Mouse (Mus musculus) stomach, postnatal 0 days (tissue): ENCODE data around the gene Gpc2. TPM values are rescaled to one million over a fixed set of nuclear protein-coding genes. Genes with fewer than 3 reads are reported as not detected.

Source experiments
- ATAC-seq: fragments of 200-750 bp; cut with Nextera tagmentation; 2 replicates; pipeline ENCODE4 v1.8.0; 2017; ENCODE audit not compliant: low FRiP score, low TSS enrichment
- DNase-seq: peaks from one replicate; pipeline ENCODE4 v3.0.0-alpha.2; 2016; ENCODE audit warnings: low spot score
- H3K27ac ChIP-seq: fragments of 300-500 bp; sonication (generic); replicated peaks from 2 replicates; pipeline ENCODE4 v1.5.1; 2014; ENCODE audit warnings: mild to moderate bottlenecking, control low read depth
- H3K27me3 ChIP-seq: fragments of 300-500 bp; sonication (generic); 2 replicates; pipeline ENCODE4 v1.6.1; 2014; ENCODE audit warnings: low read length; ENCODE audit not compliant: control insufficient read depth, insufficient read depth
- H3K36me3 ChIP-seq: fragments of 300-500 bp; sonication (generic); 2 replicates; pipeline ENCODE4 v1.6.1; 2014; ENCODE audit warnings: low read length, mixed read lengths; ENCODE audit not compliant: control insufficient read depth, insufficient read depth
- H3K4me1 ChIP-seq: fragments of 300-500 bp; sonication (generic); replicated peaks from 2 replicates; pipeline ENCODE4 v1.6.1; 2014; ENCODE audit warnings: antibody characterized with exemption; ENCODE audit not compliant: control insufficient read depth, insufficient read depth
- H3K4me2 ChIP-seq: fragments of 300-500 bp; sonication (generic); replicated peaks from 2 replicates; pipeline ENCODE4 v1.6.1; 2014; ENCODE audit warnings: low read depth, mild to moderate bottlenecking, control low read depth, moderate library complexity
- H3K4me3 ChIP-seq: fragments of 300-500 bp; sonication (generic); 2 replicates; pipeline ENCODE4 v1.5.1; 2014; ENCODE audit warnings: low read depth, low read length, control low read depth
- H3K9ac ChIP-seq: fragments of 300-500 bp; sonication (generic); 2 replicates; pipeline ENCODE4 v1.6.1; 2014; ENCODE audit warnings: mild to moderate bottlenecking, low read length, control low read depth, mixed read lengths
- H3K9me3 ChIP-seq: fragments of 300-500 bp; sonication (generic); 2 replicates; pipeline ENCODE4 v1.6.1; 2016; ENCODE audit warnings: low read length; ENCODE audit not compliant: control insufficient read depth
- CTCF ChIP-seq: IDR thresholded peaks from 2 replicates; pipeline ENCODE4 v1.5.1; 2016; ENCODE audit warnings: antibody characterized with exemption, low read depth, mild to moderate bottlenecking, moderate library complexity
- EP300 ChIP-seq: optimal IDR thresholded peaks from 2 replicates; pipeline ENCODE3; 2016; ENCODE audit warnings: antibody characterized with exemption
- WGBS: fragments of 180-500 bp; shearing (Covaris S2); extraction: QIAGEN DNeasy Blood & Tissue Kit; methylation state at CpG from one replicate; pipeline ENCODE4 v1.1.7; 2014; 5-methylcytosine and 5-hydroxymethylcytosine counted together
- polyA plus RNA-seq: library from polyadenylated mRNA; unstranded; fragments of >200 nt; fragmentation: Nextera tagmentation; extraction: Ambion mirVana; gene quantifications from 2 replicates; pipeline ENCODE4 v1.2.1, GENCODE M21; 2015

The Gpc2 gene
- polyA plus RNA-seq, 1 experiment from 2014 or later = 1.8 TPM

DNA sequence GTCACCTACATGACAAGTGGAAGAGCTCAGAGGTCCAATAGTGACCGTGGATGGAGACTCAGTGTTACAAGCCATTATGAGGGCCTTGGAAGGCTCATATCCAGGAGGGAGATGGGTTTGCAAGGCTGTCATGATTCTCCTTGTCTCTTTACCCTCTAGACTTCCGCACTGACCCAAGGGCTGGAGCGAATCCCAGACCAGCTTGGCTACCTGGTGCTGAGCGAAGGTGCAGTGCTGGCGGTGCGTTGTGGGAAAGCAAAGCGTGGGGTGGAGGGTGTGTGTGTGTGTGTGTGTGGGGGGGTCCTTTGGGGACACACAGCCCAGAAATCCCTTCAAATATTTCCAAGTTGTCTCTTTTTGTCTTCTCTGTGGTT lies 23.7 kb downstream of the Gpc2 start:
- 0 out of 2 replicates have a peak, but pooled peaks have one; percentile 2 for ATAC-seq
- H3K27ac ChIP-seq = peak overlapping the region; percentile 78
- no peak for DNase-seq
- peak overlapping the region; percentile 74 for H3K4me3 ChIP-seq
- TF ChIP-seq CTCF = no peak
- no peak for TF ChIP-seq EP300
- H3K36me3 ChIP-seq = peaks cover 10% of the 10 kb centered on the region; the same call in 1 of the 2 replicates
- H3K4me2 ChIP-seq = peak overlapping the region; percentile 84
- 0 out of 2 replicates have a peak, but pooled peaks cover 5% of the 10 kb centered on the region for H3K4me1 ChIP-seq
- no peaks in the 10 kb centered on the region for H3K9me3 ChIP-seq
- peak overlapping the region; percentile 70 for H3K9ac ChIP-seq
- H3K27me3 ChIP-seq = no peaks in the 10 kb centered on the region
- 12% methylated on average over 7 of the region's 7 CpGs for WGBS

DNA sequence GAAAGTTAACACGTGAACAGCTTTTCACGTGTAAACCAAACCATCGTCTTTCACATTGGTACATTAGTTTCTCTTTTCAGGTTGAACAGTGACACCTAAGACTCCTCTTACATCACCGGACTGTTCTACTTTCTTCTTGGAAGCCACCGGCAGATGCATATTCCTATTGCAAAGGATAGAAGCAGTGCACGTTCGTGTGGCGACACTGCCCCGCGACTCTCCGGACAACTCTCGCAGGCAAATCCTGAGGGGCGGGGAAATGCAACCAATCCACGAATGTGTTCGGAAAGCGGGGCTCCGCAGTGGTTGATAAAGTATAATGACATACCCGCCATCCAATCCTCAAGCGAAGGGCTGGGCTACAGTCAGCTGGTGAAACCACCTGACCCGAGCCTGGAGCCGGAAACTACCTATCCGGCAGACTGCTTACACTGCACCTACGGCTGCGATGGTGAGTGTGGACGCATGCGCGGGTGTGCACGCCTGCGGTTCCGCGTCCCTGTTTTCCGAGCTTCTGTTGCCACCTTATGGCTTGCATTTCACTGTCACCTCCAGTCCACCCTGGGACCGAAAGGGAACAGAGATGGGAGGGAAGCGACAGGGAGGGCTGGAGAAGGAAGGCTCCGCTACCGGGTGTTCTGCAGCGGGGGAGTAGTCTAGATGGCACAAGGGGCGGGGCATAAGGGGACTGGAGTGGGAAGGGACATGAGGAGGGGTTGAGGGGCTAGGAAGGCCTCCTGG lies 24.3 kb downstream of the Gpc2 start, which contains the start of gene Lamtor4:
Gene Lamtor4, plus strand, starts transcription at position 130 of the 741 bp plus-strand sequence.
- Histone ChIP-seq H3K4me1 (0 out of 2 replicates have a peak, but pooled peaks cover 5% of the 10 kb centered on the region), H3K27ac (peak within 1 kb of the TSS; percentile 78), H3K36me3 (peaks cover 10% of the 10 kb centered on the region; the same call in 1 of the 2 replicates), H3K9me3 (no peaks in the 10 kb centered on the region), H3K9ac (peak within 1 kb of the TSS; percentile 70), H3K4me3 (peak within 1 kb of the TSS; percentile 74), H3K4me2 (peak within 1 kb of the TSS; percentile 84), H3K27me3 (no peaks in the 10 kb centered on the region)
- peak; percentile 95 for DNase-seq
- peak; percentile 100 for ATAC-seq
- TF ChIP-seq EP300 (no peak), CTCF (peak; percentile 33)
- under 1% methylated on average over 38 of the region's 38 CpGs for WGBS

DNA sequence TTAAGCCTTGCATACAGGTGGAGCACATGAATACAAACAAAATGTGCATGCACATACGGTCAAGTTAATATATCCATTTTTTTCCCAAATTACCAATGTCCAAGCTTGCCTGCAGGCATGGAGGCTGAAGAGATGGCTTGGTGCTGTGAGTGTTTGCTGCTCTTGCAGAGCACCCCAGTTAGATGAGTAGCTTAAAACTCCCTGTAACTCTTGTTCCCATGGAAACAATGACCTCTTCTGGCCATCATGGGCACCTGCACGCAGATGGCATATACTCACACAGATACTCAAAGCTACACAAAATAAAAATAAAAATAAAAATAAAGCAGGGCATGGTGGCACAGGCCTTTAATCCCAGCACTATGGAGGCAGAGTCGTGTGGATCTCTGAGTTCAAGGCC lies 26.7 kb downstream of the Gpc2 start:
- Histone ChIP-seq H3K27me3 (no peaks in the 10 kb centered on the region), H3K9ac (no peak overlapping the region), H3K9me3 (no peaks in the 10 kb centered on the region), H3K4me1 (0 out of 2 replicates have a peak, but pooled peaks cover 5% of the 10 kb centered on the region), H3K27ac (no peak overlapping the region), H3K4me3 (no peak overlapping the region), H3K36me3 (no peaks in the 10 kb centered on the region), H3K4me2 (no peak overlapping the region)
- DNase-seq = no peak
- WGBS = 89% methylated on average over 3 of the region's 3 CpGs
- no peak for ATAC-seq
- TF ChIP-seq CTCF = peak; percentile 16; the same call in 1 of the 2 replicates
- TF ChIP-seq EP300 = no peak

DNA sequence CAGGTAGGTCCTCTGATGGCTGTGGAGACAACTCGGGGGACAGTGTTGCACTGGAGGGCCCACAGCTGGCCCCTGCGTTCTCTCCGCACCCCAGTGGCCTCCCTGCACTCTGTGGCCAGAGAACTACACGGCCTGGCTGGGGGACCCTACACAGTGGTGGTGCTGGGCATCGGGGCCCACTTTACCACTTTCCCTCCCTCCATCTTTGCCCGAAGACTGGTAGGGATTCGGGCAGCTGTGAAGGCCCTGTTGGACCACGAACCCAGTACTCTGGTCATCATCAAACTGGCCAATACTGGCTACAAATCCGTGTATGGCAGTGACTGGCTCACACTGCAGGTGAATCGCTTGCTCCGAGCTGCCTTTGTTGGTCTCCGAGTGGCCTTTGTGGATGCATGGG lies 28.7 kb downstream of the Gpc2 start:
- H3K4me2 ChIP-seq = no peak overlapping the region
- H3K36me3 ChIP-seq = no peaks in the 10 kb centered on the region
- ATAC-seq (no peak), DNase-seq (no peak)
- H3K27ac ChIP-seq = no peak overlapping the region
- no peaks in the 10 kb centered on the region for H3K9me3 ChIP-seq
- H3K9ac ChIP-seq = no peak overlapping the region
- H3K4me3 ChIP-seq = no peak overlapping the region
- 88% methylated on average over 12 of the region's 12 CpGs for WGBS
- no peaks in the 10 kb centered on the region for H3K27me3 ChIP-seq
- H3K4me1 ChIP-seq = 0 out of 2 replicates have a peak, but pooled peaks cover 2% of the 10 kb centered on the region
- TF ChIP-seq CTCF (no peak), EP300 (no peak)

DNA sequence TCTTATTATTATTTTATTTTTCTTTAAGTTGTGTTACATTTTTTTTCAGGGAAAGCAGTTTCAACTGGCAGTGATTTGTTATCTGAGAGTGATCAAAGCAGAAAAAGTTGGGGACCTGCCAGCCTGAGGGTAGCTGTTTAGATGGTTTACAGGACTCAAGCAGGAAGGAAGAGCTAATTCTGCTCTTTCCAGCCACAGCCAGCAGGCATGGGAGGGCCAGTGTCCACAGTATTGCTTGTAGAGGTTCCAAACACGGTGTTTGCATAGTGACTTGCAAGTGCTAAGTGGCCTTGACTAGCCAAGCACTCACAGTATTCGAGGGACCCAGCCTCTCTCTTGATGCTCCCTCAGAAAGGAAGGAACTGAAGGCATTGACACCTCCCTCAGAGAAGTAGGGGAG lies 38.3 kb downstream of the Gpc2 start:
- ATAC-seq = peak; percentile 42; the same call in 1 of the 2 replicates
- H3K9ac ChIP-seq = no peak overlapping the region
- no peak for TF ChIP-seq CTCF
- TF ChIP-seq EP300 = no peak
- H3K36me3 ChIP-seq = no peaks in the 10 kb centered on the region
- no peak overlapping the region for H3K27ac ChIP-seq
- H3K9me3 ChIP-seq = no peaks in the 10 kb centered on the region
- DNase-seq = no peak
- 30% methylated on average over 2 of the region's 2 CpGs for WGBS
- no peaks in the 10 kb centered on the region for H3K27me3 ChIP-seq
- no peaks in the 10 kb centered on the region for H3K4me1 ChIP-seq
- no peak overlapping the region for H3K4me2 ChIP-seq
- H3K4me3 ChIP-seq = no peak overlapping the region

- no peak for ATAC-seq
- DNase-seq = no peak
- Histone ChIP-seq H3K4me3 (no peak overlapping the region), H3K9ac (no peak overlapping the region), H3K36me3 (no peaks in the 10 kb centered on the region), H3K27ac (no peak overlapping the region), H3K4me1 (no peaks in the 10 kb centered on the region), H3K9me3 (no peaks in the 10 kb centered on the region), H3K4me2 (no peak overlapping the region), H3K27me3 (no peaks in the 10 kb centered on the region)
- TF ChIP-seq CTCF (no peak), EP300 (no peak)
Observed at GRCm38 (mm10) chr5:138234224-138234623, 45.6 kb downstream of the Gpc2 start.
